Mouse (Mus musculus): Measurements from ENCODE around the gene Abcg8. TPM values are rescaled to one million over a fixed set of nuclear protein-coding genes. Genes with fewer than 3 reads are reported as not detected.
A peak's percentile ranks its signal among the peaks of the same experiment; 100 is the strongest.

Gene Abcg8
- polyA plus RNA-seq (2016; fragmentation: Nextera tagmentation; extraction: Ambion mirVana): 0.11 TPM in 1 of 2 replicates, not detected in the other

GRCm38 (mm10) chr17:84675951-84676366 is at the start of gene Abcg8:
Abcg8 (plus strand) TSS chr17:84676302.
- H3K4me2 ChIP-seq: peak within 1 kb of the TSS; percentile 76
- peak within 1 kb of the TSS; percentile 42; the same call in 1 of the 2 replicates for H3K9ac ChIP-seq (replicated peaks)
- peak within 1 kb of the TSS; percentile 41 for H3K4me3 ChIP-seq (replicated peaks)
- 1% methylated on average over 24 of the region's 24 CpGs for WGBS
- no peaks in the 10 kb centered on the region for H3K9me3 ChIP-seq
- peaks cover 9% of the 10 kb centered on the region for H3K27me3 ChIP-seq
- ATAC-seq (ENCODE audit: insufficient number of reproducible peaks, insufficient read depth, low FRiP score, low TSS enrichment, low read depth): no peak; the same call in 1 of the 2 replicates
- H3K4me1 ChIP-seq (replicated peaks): peaks cover 8% of the 10 kb centered on the region; the same call in 1 of the 2 replicates
- no peaks in the 10 kb centered on the region for H3K36me3 ChIP-seq
- H3K27ac ChIP-seq: no peak within 1 kb of the TSS

GRCm38 (mm10) chr17:84626857-84627305 is 49.2 kb upstream of the Abcg8 start:
- ATAC-seq (ENCODE audit: insufficient number of reproducible peaks, insufficient read depth, low FRiP score, low TSS enrichment, low read depth): 0 out of 2 replicates have a peak, but pooled peaks have one; percentile 7
- Histone ChIP-seq H3K9me3 (peaks cover 11% of the 10 kb centered on the region), H3K9ac (replicated peaks) (peak overlapping the region; percentile 58), H3K27me3 (no peaks in the 10 kb centered on the region), H3K4me3 (replicated peaks) (peak overlapping the region; percentile 56), H3K27ac (peak overlapping the region; percentile 80), H3K4me2 (peak overlapping the region; percentile 67), H3K4me1 (replicated peaks) (peaks cover 16% of the 10 kb centered on the region), H3K36me3 (no peaks in the 10 kb centered on the region)
- WGBS: 28% methylated on average over 9 of the region's 9 CpGs

- H3K4me1 ChIP-seq (replicated peaks): peaks cover 13% of the 10 kb centered on the region
- 85% methylated on average over 10 of the region's 10 CpGs for WGBS
- no peak overlapping the region for H3K4me2 ChIP-seq
- ATAC-seq (ENCODE audit: insufficient number of reproducible peaks, insufficient read depth, low FRiP score, low TSS enrichment, low read depth): no peak
- H3K27ac ChIP-seq: no peak overlapping the region
- no peaks in the 10 kb centered on the region for H3K36me3 ChIP-seq
- peaks cover 11% of the 10 kb centered on the region for H3K9me3 ChIP-seq
- H3K9ac ChIP-seq (replicated peaks): no peak overlapping the region
- no peak overlapping the region for H3K4me3 ChIP-seq (replicated peaks)
- H3K27me3 ChIP-seq: no peaks in the 10 kb centered on the region
Measured at GRCm38 (mm10) chr17:84627721-84628120, 48.4 kb upstream of the Abcg8 start.

GRCm38 (mm10) chr17:84628611-84629010 is 47.5 kb upstream of the Abcg8 start:
- H3K9ac ChIP-seq (replicated peaks): no peak overlapping the region
- no peak for ATAC-seq (ENCODE audit: insufficient number of reproducible peaks, insufficient read depth, low FRiP score, low TSS enrichment, low read depth)
- H3K4me2 ChIP-seq: no peak overlapping the region
- H3K27me3 ChIP-seq: no peaks in the 10 kb centered on the region
- peaks cover 10% of the 10 kb centered on the region; the same call in 1 of the 2 replicates for H3K4me1 ChIP-seq (replicated peaks)
- H3K36me3 ChIP-seq: no peaks in the 10 kb centered on the region
- no peak overlapping the region for H3K27ac ChIP-seq
- 72% methylated on average over 9 of the region's 9 CpGs for WGBS
- peaks cover 9% of the 10 kb centered on the region for H3K9me3 ChIP-seq
- H3K4me3 ChIP-seq (replicated peaks): no peak overlapping the region

- ATAC-seq (ENCODE audit: insufficient number of reproducible peaks, insufficient read depth, low FRiP score, low TSS enrichment, low read depth): no peak
- Histone ChIP-seq H3K9ac (replicated peaks) (no peak overlapping the region), H3K27me3 (no peaks in the 10 kb centered on the region), H3K4me1 (replicated peaks) (peaks cover 14% of the 10 kb centered on the region), H3K4me2 (no peak overlapping the region), H3K36me3 (no peaks in the 10 kb centered on the region), H3K4me3 (replicated peaks) (no peak overlapping the region), H3K9me3 (no peaks in the 10 kb centered on the region), H3K27ac (no peak overlapping the region)
- WGBS: 89% methylated on average over 6 of the region's 6 CpGs
Measured at GRCm38 (mm10) chr17:84631836-84632235, 44.3 kb upstream of the Abcg8 start.

- WGBS: 76% methylated on average over 13 of the region's 13 CpGs
- H3K4me3 ChIP-seq (replicated peaks): no peak overlapping the region
- H3K27ac ChIP-seq: no peak overlapping the region
- no peak overlapping the region for H3K9ac ChIP-seq (replicated peaks)
- H3K4me2 ChIP-seq: no peak overlapping the region
- no peaks in the 10 kb centered on the region for H3K27me3 ChIP-seq
- H3K9me3 ChIP-seq: no peaks in the 10 kb centered on the region
- ATAC-seq (ENCODE audit: insufficient number of reproducible peaks, insufficient read depth, low FRiP score, low TSS enrichment, low read depth): no peak
- no peaks in the 10 kb centered on the region for H3K36me3 ChIP-seq
- peaks cover 5% of the 10 kb centered on the region for H3K4me1 ChIP-seq (replicated peaks)
Measured at GRCm38 (mm10) chr17:84633443-84633842, 42.7 kb upstream of the Abcg8 start.

GRCm38 (mm10) chr17:84636328-84636727 is 39.8 kb upstream of the Abcg8 start:
- Histone ChIP-seq H3K4me2 (no peak overlapping the region), H3K9me3 (no peaks in the 10 kb centered on the region), H3K4me3 (replicated peaks) (no peak overlapping the region), H3K36me3 (peaks cover 7% of the 10 kb centered on the region; the same call in 1 of the 2 replicates), H3K9ac (replicated peaks) (no peak overlapping the region), H3K27me3 (no peaks in the 10 kb centered on the region), H3K27ac (0 out of 2 replicates have a peak overlapping the region, but pooled peaks have one; percentile 45), H3K4me1 (replicated peaks) (peaks cover 11% of the 10 kb centered on the region)
- 60% methylated on average over 8 of the region's 8 CpGs for WGBS
- no peak for ATAC-seq (ENCODE audit: insufficient number of reproducible peaks, insufficient read depth, low FRiP score, low TSS enrichment, low read depth)

GRCm38 (mm10) chr17:84637971-84638370 is 38.1 kb upstream of the Abcg8 start:
- WGBS: 89% methylated on average over 6 of the region's 6 CpGs
- H3K9ac ChIP-seq (replicated peaks): no peak overlapping the region
- no peaks in the 10 kb centered on the region for H3K27me3 ChIP-seq
- H3K27ac ChIP-seq: no peak overlapping the region
- peaks cover 11% of the 10 kb centered on the region for H3K4me1 ChIP-seq (replicated peaks)
- no peaks in the 10 kb centered on the region for H3K9me3 ChIP-seq
- no peak overlapping the region for H3K4me2 ChIP-seq
- ATAC-seq (ENCODE audit: insufficient number of reproducible peaks, insufficient read depth, low FRiP score, low TSS enrichment, low read depth): no peak
- H3K36me3 ChIP-seq: peaks cover 7% of the 10 kb centered on the region; the same call in 1 of the 2 replicates
- no peak overlapping the region for H3K4me3 ChIP-seq (replicated peaks)

GRCm38 (mm10) chr17:84639796-84640378 is 36.2 kb upstream of the Abcg8 start:
- H3K9me3 ChIP-seq: no peaks in the 10 kb centered on the region
- no peak overlapping the region for H3K4me3 ChIP-seq (replicated peaks)
- no peaks in the 10 kb centered on the region for H3K27me3 ChIP-seq
- WGBS: 71% methylated on average over 10 of the region's 10 CpGs
- H3K36me3 ChIP-seq: peaks cover 7% of the 10 kb centered on the region; the same call in 1 of the 2 replicates
- H3K27ac ChIP-seq: no peak overlapping the region
- no peak overlapping the region for H3K9ac ChIP-seq (replicated peaks)
- peaks cover 23% of the 10 kb centered on the region for H3K4me1 ChIP-seq (replicated peaks)
- no peak for ATAC-seq (ENCODE audit: insufficient number of reproducible peaks, insufficient read depth, low FRiP score, low TSS enrichment, low read depth)
- no peak overlapping the region for H3K4me2 ChIP-seq

- WGBS: 32% methylated on average over 3 of the region's 3 CpGs
- H3K4me2 ChIP-seq: no peak overlapping the region
- H3K4me1 ChIP-seq (replicated peaks): peaks cover 29% of the 10 kb centered on the region
- no peak overlapping the region for H3K4me3 ChIP-seq (replicated peaks)
- H3K36me3 ChIP-seq: peaks cover 7% of the 10 kb centered on the region; the same call in 1 of the 2 replicates
- no peak overlapping the region for H3K9ac ChIP-seq (replicated peaks)
- H3K9me3 ChIP-seq: no peaks in the 10 kb centered on the region
- H3K27ac ChIP-seq: no peak overlapping the region
- no peaks in the 10 kb centered on the region for H3K27me3 ChIP-seq
- ATAC-seq (ENCODE audit: insufficient number of reproducible peaks, insufficient read depth, low FRiP score, low TSS enrichment, low read depth): no peak
Measured at GRCm38 (mm10) chr17:84641893-84642292, 34.2 kb upstream of the Abcg8 start.

GRCm38 (mm10) chr17:84642324-84642723 is 33.8 kb upstream of the Abcg8 start:
- peaks cover 29% of the 10 kb centered on the region for H3K4me1 ChIP-seq (replicated peaks)
- WGBS: 87% methylated on average over 9 of the region's 9 CpGs
- no peak overlapping the region for H3K27ac ChIP-seq
- H3K4me3 ChIP-seq (replicated peaks): no peak overlapping the region
- H3K9me3 ChIP-seq: no peaks in the 10 kb centered on the region
- no peak overlapping the region for H3K9ac ChIP-seq (replicated peaks)
- H3K36me3 ChIP-seq: peaks cover 7% of the 10 kb centered on the region; the same call in 1 of the 2 replicates
- ATAC-seq (ENCODE audit: insufficient number of reproducible peaks, insufficient read depth, low FRiP score, low TSS enrichment, low read depth): no peak
- H3K4me2 ChIP-seq: no peak overlapping the region
- H3K27me3 ChIP-seq: no peaks in the 10 kb centered on the region

Data from limb, embryonic 12.5 days (tissue).